ENCODE assay signal across 9 mouse cellular contexts in the genomic region with DNA sequence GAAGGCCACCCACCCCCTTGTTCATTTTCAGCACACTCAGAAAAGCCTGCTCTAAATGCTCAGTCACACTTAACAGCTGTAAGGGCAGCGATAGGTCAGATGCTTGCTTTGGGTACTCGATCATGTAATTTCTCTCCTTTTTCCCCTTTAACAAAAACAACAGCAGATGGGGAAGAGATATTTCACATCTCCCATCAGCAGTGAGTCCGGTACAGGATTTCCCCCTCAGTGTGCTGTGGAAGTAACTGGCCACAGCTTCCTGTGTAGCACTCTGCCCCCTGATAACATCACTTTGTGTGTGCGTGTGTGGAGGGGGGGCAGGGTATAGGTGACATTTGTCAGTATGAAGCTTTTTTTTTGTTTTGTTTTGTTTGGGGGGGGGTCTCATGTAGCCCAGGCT.
DNase-seq lines count a peak whose midpoint lies in the region; ATAC-seq and TF ChIP-seq lines count a peak whose summit lies in the region.
"Had no signal": no experiment of that assay in that cellular context is flagged by ENCODE, and none has a peak within 500 bp of the region (broad histone marks: within the 10 kb centered on the region; RNA-seq: fewer than 3 reads in every experiment).

No protein-coding gene starts in this region.

- H3K9me3 ChIP-seq in CH12.LX (replicated peaks; ENCODE audit: low read length), result peaks cover 10% of the 10 kb centered on the region

- H3K4me2 ChIP-seq in CH12.LX (ENCODE audit: insufficient read depth, low read depth, poor library complexity, severe bottlenecking), result 0 out of 2 replicates have a peak overlapping the region, but pooled peaks have one; percentile 22

- dilution Hi-C loops in CH12.LX (cut with MboI; ENCODE audit: extremely low pct_ligation_motif_present, extremely low pct_unique_long_range_greater_than_20kb, low sequenced_read_pairs), result no loop called here

- H3K27me3 ChIP-seq in kidney, adult 2 months (replicated peaks; ENCODE audit: control insufficient read depth, insufficient read depth, low read length), result no peaks in the 10 kb centered on the region
- no peaks in the 10 kb centered on the region for H3K27me3 ChIP-seq in CH12.LX (replicated peaks)

- no peak overlapping the region for H3K4me3 ChIP-seq in kidney, adult 2 months (ENCODE audit: insufficient read depth, low read depth, low read length)
- no peak overlapping the region for H3K4me3 ChIP-seq in CH12.LX (replicated peaks in 1 of 3; ENCODE audit: low read depth in 2 of 3, low read length in 2 of 3, poor library complexity in 1 of 3)
- H3K4me3 ChIP-seq: erythroblast, embryonic 14.5 days had no signal

- H3K4me1 ChIP-seq in kidney, adult 2 months (ENCODE audit: control insufficient read depth, insufficient read depth, low read length), result peaks cover 12% of the 10 kb centered on the region; the same call in 1 of the 2 replicates
- peaks cover 12 to 36% of the 10 kb centered on the region in 2 experiments for H3K4me1 ChIP-seq in CH12.LX (ENCODE audit: control insufficient read depth in 1 of 2, insufficient read depth in 2 of 2)

- no peak for TF ChIP-seq EP300 in CH12.LX (IDR thresholded peaks at IDR 0.05; ENCODE audit: low read length)

- no peaks in the 10 kb centered on the region for H3K36me3 ChIP-seq in kidney, adult 2 months (ENCODE audit: control insufficient read depth, insufficient read depth, low read length)
- H3K36me3 ChIP-seq in CH12.LX (replicated peaks in 1 of 2; ENCODE audit: control insufficient read depth in 1 of 2, insufficient read depth in 1 of 2, low read length in 1 of 2), result no peaks in the 10 kb centered on the region

- 0 out of 2 replicates have a peak overlapping the region, but pooled peaks have one; percentile 4 for H3K27ac ChIP-seq in kidney, adult 2 months (ENCODE audit: insufficient read depth, low read depth, low read length)
- H3K27ac ChIP-seq in CH12.LX (ENCODE audit: insufficient read depth, low read depth), result no peak overlapping the region

- in situ Hi-C loops in CH12.LX (cut with MboI; ENCODE audit: low pct_ligation_motif_present, low pct_unique_long_range_greater_than_20kb, low sequenced_read_pairs), result no loop called here

- 0 out of 2 replicates have a peak overlapping the region, but pooled peaks have one; percentile 1 for H3K9ac ChIP-seq in CH12.LX (ENCODE audit: insufficient read depth, low read depth)

- no peak for TF ChIP-seq POLR2A in kidney, adult 2 months (IDR thresholded peaks at IDR 0.05; ENCODE audit: low read depth, low read length)
- TF ChIP-seq POLR2A in CH12.LX (IDR thresholded peaks at IDR 0.05; ENCODE audit: low read depth, low read length), result no peak

- no peaks in the 10 kb centered on the region for H3K79me2 ChIP-seq in CH12.LX (replicated peaks; ENCODE audit: control insufficient read depth, extremely low read depth, insufficient read depth, poor library complexity, severe bottlenecking)

- TF ChIP-seq RAD21 in CH12.LX (IDR thresholded peaks at IDR 0.05; ENCODE audit: low read depth, low read length), result no peak

- peak; percentile 73 for ATAC-seq in granulocyte monocyte progenitor cell, adult 5-6 weeks (replicated peaks; ENCODE audit: poor library complexity, severe bottlenecking)
- peak; percentile 57 for ATAC-seq in monocyte, adult 5-6 weeks (replicated peaks; ENCODE audit: insufficient number of reproducible peaks, low FRiP score, low TSS enrichment, poor library complexity, severe bottlenecking)

- TF ChIP-seq CTCF in kidney, adult 2 months (conservative IDR thresholded peaks at IDR 0.05; ENCODE audit: insufficient read depth, insufficient read length, low read depth, low read length), result no peak
- TF ChIP-seq CTCF in CH12.LX (conservative IDR thresholded peaks at IDR 0.05 in 1 of 2, IDR thresholded peaks at IDR 0.05 in 1 of 2; ENCODE audit: low read depth in 2 of 2, low read length in 2 of 2), result no peak

- 49% methylated on average over 4 of the region's 4 CpGs for WGBS in kidney, adult 2 months

- DNase-seq in kidney, adult 2 months, result peak; percentile 48
- no peak for DNase-seq in kidney, adult 18-20 months
- DNase-seq in CH12.LX (ENCODE audit: extremely low read depth), result peak; percentile 55
- no peak for DNase-seq in gastrocnemius, adult 8-10 months (ENCODE audit: low spot score in 2 of 2)
- DNase-seq in right cerebral cortex, postnatal 4 days, result no peak
- no peak for DNase-seq in left cerebral cortex, adult 9 months (ENCODE audit: low spot score in 2 of 2)

TF ChIP-seq in CH12.LX, 34 proteins besides CTCF, POLR2A, EP300 and RAD21:
- TF ChIP-seq ETS1 (conservative IDR thresholded peaks at IDR 0.05; ENCODE audit: low read depth, low read length) (peak; percentile 54; the same call in 1 of the 2 replicates), MYC (IDR thresholded peaks at IDR 0.05; ENCODE audit: low read depth, low read length) (no peak), ZMIZ1 (IDR thresholded peaks at IDR 0.05; ENCODE audit: low read depth, low read length) (no peak)

Comparison
In these comparisons a context has a peak if more than half of its experiments do, and no peak if none do; other contexts are left out.
1. DNase-seq: peak in kidney, adult 2 months (single experiment) and CH12.LX (single experiment); none in kidney, adult 18-20 months (single experiment), gastrocnemius, adult 8-10 months (0 of 2), right cerebral cortex, postnatal 4 days (single experiment) and left cerebral cortex, adult 9 months (0 of 2).